Mouse (Mus musculus) skeletal muscle tissue, adult 2 months (tissue): ENCODE data around the gene Wdr89.
"Not testable (repeated sequence)": the region's sequence is repeated elsewhere in the genome, so short reads cannot be mapped to it uniquely, and the experiment has no call there.

Experiments used
- DNase-seq: peaks from one replicate; pipeline ENCODE4 v3.0.0-alpha.2; 2012; ENCODE audit warnings: low read depth, low spot score

The Wdr89 gene

GRCm38 (mm10) chr12:75669258-75670106, at the start of gene Wdr89:
Wdr89 (minus strand) TSS chr12:75669537.
- peak; percentile 100 for DNase-seq

- DNase-seq: no peak
Observed at GRCm38 (mm10) chr12:75713596-75713995, 44.3 kb upstream of the Wdr89 start.

DNA sequence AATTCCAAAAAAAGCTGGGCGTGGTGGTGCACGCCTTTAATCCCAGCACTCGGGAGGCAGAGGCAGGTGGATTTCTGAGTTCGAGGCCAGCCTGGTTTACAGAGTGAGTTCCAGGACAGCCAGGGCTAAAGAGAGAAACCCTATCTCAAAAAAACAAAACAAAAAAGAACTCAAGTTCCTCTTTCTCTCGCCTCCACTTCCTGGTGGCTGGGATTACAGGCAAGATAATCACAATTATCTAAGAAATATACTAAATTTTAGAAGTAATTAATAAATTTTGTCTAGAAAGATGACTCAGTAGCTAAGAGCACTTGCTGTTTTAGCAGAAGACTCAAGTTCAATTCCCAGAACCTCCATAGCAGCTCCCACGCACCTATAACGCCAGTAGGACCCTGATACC, 43.6 kb upstream of the Wdr89 start:
- DNase-seq: not testable (repeated sequence)

DNA sequence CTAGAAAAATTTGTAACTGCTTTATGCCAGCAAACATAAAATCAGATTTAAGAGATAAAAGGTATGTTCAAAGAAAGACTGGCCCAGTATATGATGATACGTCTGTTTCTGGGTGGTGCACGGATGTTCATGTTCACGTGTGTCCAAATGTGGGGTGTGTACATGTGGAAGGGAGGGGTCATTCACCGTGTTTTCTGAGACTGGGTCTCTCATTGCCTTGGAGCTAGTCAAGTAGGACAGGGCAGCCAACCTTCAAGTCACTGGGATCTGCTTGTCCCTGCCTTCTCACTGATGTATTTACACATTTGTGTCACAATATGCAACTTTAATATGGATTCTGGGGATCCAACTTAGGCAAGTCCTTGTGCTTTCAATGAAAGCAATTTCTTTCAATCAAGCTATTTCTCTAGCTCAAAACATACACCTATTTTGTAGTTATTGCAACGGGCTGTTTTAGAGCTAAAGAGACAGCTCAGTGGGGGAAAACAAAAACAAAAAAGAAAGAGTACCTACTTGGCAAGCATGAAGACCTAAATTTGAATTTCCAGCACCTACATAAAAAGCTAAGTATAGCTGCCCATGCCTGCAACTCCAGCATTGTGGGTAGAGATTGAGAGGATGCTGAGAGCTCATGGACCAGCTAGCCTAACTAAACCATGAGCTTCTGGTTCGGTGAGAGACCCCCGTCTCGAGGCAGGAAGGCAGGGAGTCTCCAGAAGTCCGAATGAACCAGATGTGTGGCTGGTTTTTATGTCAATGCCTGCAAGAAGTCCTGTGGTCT, 41.4 kb upstream of the Wdr89 start:
- no peak for DNase-seq

DNA sequence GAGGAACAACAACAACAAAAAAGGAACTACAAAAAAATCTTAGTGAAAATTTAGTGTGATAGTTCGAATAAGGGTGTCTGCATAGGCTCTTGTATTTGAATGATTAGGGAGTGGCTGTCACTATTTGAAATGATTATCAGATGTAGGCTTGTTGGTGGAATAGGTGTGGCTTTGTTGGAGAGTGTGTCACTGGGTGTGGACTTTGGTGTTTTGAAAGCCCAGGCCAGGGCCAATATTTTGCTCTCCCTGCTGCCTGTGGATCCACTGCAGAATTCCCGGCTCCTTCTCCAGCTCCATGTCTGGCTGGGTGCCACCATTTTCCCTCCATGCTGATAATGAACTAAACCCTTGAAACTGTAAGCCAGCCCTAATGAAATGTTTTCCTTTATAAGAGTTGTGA, 40.2 kb upstream of the Wdr89 start:
- no peak for DNase-seq

DNA sequence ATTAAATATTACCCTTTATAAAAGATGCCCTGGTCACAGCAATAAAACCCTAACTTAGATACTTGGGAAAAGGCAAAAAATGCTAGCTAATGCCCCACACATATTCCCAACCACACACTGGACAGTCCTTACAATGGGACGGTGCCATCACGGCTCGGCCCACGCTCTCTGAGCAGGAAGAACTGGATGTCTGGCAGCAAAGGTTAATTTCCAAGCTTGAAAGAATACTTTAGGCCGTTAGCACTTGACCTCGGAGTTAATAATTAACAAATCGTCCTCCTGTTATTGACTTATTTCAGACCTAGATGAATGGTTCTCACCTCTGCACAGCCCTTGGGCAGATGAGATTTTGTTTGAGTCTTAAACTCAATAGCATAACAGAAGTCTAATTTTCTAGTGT, 37.3 kb upstream of the Wdr89 start:
- DNase-seq: no peak

- peak; percentile 40 for DNase-seq
Observed at GRCm38 (mm10) chr12:75702739-75703122, 33.4 kb upstream of the Wdr89 start.

DNA sequence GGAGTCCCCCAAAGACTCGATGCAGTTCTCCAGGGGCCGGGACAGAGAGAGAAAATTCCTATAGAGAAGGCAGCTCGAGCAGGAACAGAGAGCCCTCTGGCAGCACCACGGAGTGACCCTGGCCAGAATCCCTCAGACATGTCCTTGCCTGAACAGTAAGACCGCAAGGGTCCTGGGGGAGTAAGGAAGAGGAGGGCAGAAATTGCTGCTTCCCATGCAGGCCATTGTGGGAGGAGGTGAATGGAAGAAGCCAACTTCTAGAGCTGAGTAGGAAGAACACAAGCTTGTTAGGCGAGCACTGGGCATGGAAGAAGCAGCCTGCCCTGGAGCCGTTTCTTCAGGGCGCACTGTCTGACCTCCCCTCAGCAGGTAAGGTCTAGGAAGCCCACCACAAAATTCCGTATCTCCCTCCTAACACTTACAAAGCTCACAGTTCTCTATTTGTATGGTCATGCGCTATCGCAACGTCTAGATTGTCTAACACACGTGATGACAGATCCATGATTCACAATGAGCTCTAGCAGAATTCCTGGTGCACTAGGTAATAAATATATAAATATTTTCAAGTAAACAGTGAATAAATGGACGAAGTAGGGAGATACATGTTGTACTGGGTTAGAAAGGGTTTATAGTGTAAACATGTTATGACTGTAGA, 32.9 kb upstream of the Wdr89 start:
- DNase-seq: peak; percentile 37

- no peak for DNase-seq
Observed at GRCm38 (mm10) chr12:75701173-75702083, 32.1 kb upstream of the Wdr89 start.

DNA sequence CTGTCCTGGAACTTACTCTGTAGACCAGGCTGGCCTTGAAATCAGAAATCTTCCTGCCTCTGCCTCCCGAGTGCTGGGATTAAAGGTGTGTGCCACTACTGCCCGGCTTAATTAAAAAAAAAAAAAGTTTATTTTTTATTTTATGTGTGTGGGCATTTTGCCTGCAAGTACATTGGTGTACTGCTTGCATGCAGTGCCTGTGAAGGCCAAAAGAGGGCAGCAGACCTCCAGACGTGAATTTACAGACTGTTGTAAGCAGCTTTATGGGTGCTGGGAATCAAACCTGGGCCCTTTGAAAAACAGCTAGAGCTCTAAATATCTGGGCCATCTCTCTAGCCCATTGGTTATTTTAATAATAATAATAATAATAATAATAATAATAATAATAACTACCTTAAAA, 29.4 kb upstream of the Wdr89 start:
- DNase-seq: no peak

- DNase-seq: not testable (repeated sequence)
Observed at GRCm38 (mm10) chr12:75695845-75696244, 26.5 kb upstream of the Wdr89 start.

GRCm38 (mm10) chr12:75689003-75689402, 19.7 kb upstream of the Wdr89 start:
- no peak for DNase-seq

- DNase-seq: no peak
Observed at GRCm38 (mm10) chr12:75687314-75687713, 18.0 kb upstream of the Wdr89 start.

GRCm38 (mm10) chr12:75684026-75684425, 14.7 kb upstream of the Wdr89 start:
- DNase-seq: not testable (repeated sequence)

DNA sequence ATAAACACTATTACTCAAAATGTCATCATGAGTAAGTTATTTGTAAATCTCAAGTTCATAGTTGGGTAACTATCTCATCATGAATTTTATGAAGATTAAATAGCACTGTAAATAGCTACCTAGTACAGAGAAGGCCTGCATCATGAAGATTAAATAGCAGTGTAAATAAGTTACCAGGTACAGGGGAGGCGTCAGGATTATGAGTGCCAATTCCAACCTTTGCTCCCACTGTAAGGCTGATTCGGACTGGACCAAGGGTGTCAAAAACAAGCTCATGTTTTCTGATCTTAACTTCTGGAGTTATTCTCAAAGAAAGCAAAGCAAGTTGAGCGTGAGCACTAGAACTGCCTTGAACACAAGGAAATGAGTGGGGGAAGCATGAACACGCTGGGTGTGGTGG, 14.3 kb upstream of the Wdr89 start:
- no peak for DNase-seq

GRCm38 (mm10) chr12:75682842-75683241, 13.5 kb upstream of the Wdr89 start:
- no peak for DNase-seq

GRCm38 (mm10) chr12:75681101-75681500, 11.8 kb upstream of the Wdr89 start:
- no peak for DNase-seq

DNA sequence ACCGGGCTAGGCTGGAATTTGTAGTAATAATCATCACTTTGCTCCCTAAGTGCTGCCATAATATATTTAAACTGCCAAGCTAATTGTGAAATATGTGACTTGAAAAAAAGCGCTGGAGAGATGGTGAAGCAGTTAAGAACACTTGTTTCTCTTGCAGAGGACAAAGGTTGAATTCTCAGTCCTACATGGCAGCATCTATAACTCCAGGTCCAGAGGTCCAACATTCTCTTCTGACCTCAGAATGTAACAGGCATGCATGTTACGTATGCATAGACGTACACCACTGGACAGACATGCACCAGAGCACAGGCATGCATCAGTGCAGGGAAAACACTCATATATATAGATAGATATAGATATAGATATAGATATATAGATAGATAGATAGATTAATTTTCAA, 9.1 kb upstream of the Wdr89 start:
- DNase-seq: no peak

DNA sequence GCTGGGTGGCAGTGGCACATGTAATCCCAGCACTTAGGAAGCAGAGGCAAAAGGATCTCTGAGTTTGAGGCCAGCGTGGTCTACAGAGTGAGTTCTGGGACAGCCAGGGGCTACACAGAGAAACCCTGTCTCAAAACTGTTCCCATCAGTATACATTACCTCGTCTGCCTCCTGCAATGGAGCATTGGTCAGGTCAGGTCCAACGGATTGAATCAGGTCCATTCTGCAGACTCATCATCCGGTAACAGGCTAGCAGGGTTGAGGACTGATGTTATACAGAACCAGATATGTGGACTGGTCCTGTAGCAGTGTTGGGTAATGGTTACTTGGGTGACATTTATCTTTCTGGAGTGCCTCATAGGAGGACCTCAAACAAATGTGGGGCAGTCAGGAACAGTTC, 3.3 kb upstream of the Wdr89 start:
- no peak for DNase-seq

GRCm38 (mm10) chr12:75671759-75672315, 2.5 kb upstream of the Wdr89 start:
- no peak for DNase-seq

DNA sequence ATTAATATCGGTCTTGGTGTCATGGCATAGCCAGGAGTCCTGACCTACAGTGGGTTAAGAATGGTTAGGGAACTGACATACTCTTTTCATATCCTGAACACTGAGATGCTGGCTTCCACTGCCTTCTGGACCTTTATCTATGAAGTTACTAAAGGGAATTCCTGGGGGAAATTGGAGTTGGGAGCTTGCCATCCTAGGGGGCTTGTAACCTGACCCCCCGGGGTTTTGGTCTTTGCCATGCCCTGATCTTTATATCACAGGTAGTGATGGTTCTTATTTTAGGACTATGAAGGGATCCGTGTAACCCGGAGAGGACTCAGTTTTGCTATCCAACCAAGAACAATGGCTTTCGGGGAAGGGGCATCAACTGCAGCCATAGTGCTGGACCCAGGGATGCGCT, 1.3 kb upstream of the Wdr89 start:
- no peak for DNase-seq
